Mouse (Mus musculus): ENCODE data around the gene Slc38a7.

Gene Slc38a7

GRCm38 (mm10) chr8:95850326-95850725 lies 3.0 kb downstream of the Slc38a7 start:
- DNase-seq (ENCODE audit: low read depth, low spot score), result no peak

- no peak for DNase-seq (ENCODE audit: low read depth, low spot score)
Measured at GRCm38 (mm10) chr8:95848734-95849464, 4.4 kb downstream of the Slc38a7 start.

- DNase-seq (ENCODE audit: low read depth, low spot score), result peak; percentile 55
Measured at GRCm38 (mm10) chr8:95848061-95848551, 5.2 kb downstream of the Slc38a7 start.

- no peak for DNase-seq (ENCODE audit: low read depth, low spot score)
Measured at GRCm38 (mm10) chr8:95845026-95845425, 8.3 kb downstream of the Slc38a7 start.

- no peak for DNase-seq (ENCODE audit: low read depth, low spot score)
Measured at GRCm38 (mm10) chr8:95843968-95844367, 9.4 kb downstream of the Slc38a7 start.

GRCm38 (mm10) chr8:95841436-95841835 lies 11.9 kb downstream of the Slc38a7 start:
- no peak for DNase-seq (ENCODE audit: low read depth, low spot score)

- DNase-seq (ENCODE audit: low read depth, low spot score), result no peak
Measured at GRCm38 (mm10) chr8:95839289-95839688, 14.1 kb downstream of the Slc38a7 start.

- DNase-seq (ENCODE audit: low read depth, low spot score), result no peak
Measured at GRCm38 (mm10) chr8:95837266-95837665, 16.1 kb downstream of the Slc38a7 start.

GRCm38 (mm10) chr8:95835891-95836290 lies 17.4 kb downstream of the Slc38a7 start:
- DNase-seq (ENCODE audit: low read depth, low spot score), result no peak

GRCm38 (mm10) chr8:95833435-95833984 lies 19.8 kb downstream of the Slc38a7 start:
- peak; percentile 96 for DNase-seq (ENCODE audit: low read depth, low spot score)

- peak; percentile 91 for DNase-seq (ENCODE audit: low read depth, low spot score)
Measured at GRCm38 (mm10) chr8:95832603-95833434, 20.5 kb downstream of the Slc38a7 start.

GRCm38 (mm10) chr8:95830144-95830543 lies 23.2 kb downstream of the Slc38a7 start:
- no peak for DNase-seq (ENCODE audit: low read depth, low spot score)

- DNase-seq (ENCODE audit: low read depth, low spot score), result peak; percentile 63
Measured at GRCm38 (mm10) chr8:95825162-95825561, 28.2 kb downstream of the Slc38a7 start, which contains the start of gene Sap18b. Gene Sap18b, plus strand, starts transcription at chr8:95825346.

GRCm38 (mm10) chr8:95822699-95823098 lies 30.6 kb downstream of the Slc38a7 start:
- no peak for DNase-seq (ENCODE audit: low read depth, low spot score)

- DNase-seq (ENCODE audit: low read depth, low spot score), result peak; percentile 78
Measured at GRCm38 (mm10) chr8:95822096-95822495, 31.2 kb downstream of the Slc38a7 start.

GRCm38 (mm10) chr8:95821266-95821665 lies 32.1 kb downstream of the Slc38a7 start:
- no peak for DNase-seq (ENCODE audit: low read depth, low spot score)

GRCm38 (mm10) chr8:95818211-95818610 lies 35.1 kb downstream of the Slc38a7 start:
- DNase-seq (ENCODE audit: low read depth, low spot score), result no peak

GRCm38 (mm10) chr8:95817597-95817996 lies 35.7 kb downstream of the Slc38a7 start:
- peak; percentile 91 for DNase-seq (ENCODE audit: low read depth, low spot score)

GRCm38 (mm10) chr8:95816044-95816708 lies 37.2 kb downstream of the Slc38a7 start:
- DNase-seq (ENCODE audit: low read depth, low spot score), result peak; percentile 93

GRCm38 (mm10) chr8:95810184-95810591 lies 43.2 kb downstream of the Slc38a7 start:
- peak; percentile 45 for DNase-seq (ENCODE audit: low read depth, low spot score)

- DNase-seq (ENCODE audit: low read depth, low spot score), result no peak
Measured at GRCm38 (mm10) chr8:95809116-95809515, 44.2 kb downstream of the Slc38a7 start.

GRCm38 (mm10) chr8:95808631-95809030 lies 44.7 kb downstream of the Slc38a7 start:
- DNase-seq (ENCODE audit: low read depth, low spot score), result no peak

Data from ZHBTc4 (cell line).